Mouse (Mus musculus) spleen, adult 10 weeks (tissue): ENCODE results near the gene 4930452B06Rik. TPM values are rescaled to one million over a fixed set of nuclear protein-coding genes. Genes with fewer than 3 reads are reported as not detected.

ENCODE experiments used
- polyA plus RNA-seq: library from polyadenylated mRNA; stranded (reverse); fragments of 350-450 nt; fragmentation: Illumina TruSeq; extraction: RNeasy Lipid Tissue Mini Kit (QIAGEN cat#74804); gene quantifications from one replicate; pipeline ENCODE4 v1.2.3, GENCODE M21; 2015; ENCODE audit warnings: low replicate concordance; ENCODE audit not compliant: insufficient read depth

4930452B06Rik gene
- polyA plus RNA-seq: 0.17 TPM

DNA sequence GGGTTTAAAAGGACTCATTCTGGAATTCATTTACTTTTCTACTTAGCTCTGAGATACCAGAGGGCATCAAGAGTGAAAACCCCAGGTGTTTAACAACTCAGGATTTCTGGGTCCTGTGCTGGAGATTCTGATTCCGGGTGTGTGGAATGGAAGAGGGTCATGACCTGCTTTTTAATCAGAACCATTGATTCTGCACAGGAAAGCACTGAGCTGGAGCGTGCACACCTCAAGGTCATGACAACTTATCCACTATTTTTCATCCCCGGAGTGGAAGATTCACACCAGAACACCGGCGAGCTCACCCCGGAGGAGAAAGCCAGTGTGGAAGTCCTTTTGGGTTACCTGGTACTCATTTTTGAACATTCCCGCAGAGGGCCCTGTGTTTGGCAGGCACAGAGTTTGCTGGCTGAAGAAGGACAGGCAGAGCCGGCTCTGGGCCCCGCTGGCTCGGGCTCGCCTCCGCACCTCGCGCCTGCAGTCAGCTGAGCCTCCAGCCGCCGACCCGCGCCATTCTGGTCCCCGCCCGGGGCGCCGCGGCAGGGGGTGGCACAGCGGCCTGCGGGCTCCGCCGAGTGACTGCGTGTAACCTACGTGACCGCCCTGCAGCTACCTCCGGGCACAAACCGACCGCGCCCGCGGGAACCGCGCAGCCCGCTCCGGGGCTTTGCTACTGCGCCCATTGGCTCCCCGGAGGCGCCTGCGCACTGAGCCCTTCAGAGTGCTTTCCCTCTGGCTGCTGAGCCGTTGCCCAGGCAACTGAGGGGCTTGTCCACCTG, at the start of gene 4930452B06Rik:
4930452B06Rik (minus strand) TSS at position 605 of the 776 bp plus-strand sequence.

